Mouse (Mus musculus): ENCODE measurements at regions not wholly inside any gene's neighbourhood (a gene's known extent, or its start where the extent isn't known, plus 50 kb on each side); places are given as distances from the start of the nearest gene placed in this dataset.

GRCm38 (mm10) chr5:126622551-126622950, 619.1 kb upstream of the Tmem132c start:
- H3K4me2 ChIP-seq (replicated peaks), result no peak overlapping the region
- no peaks in the 10 kb centered on the region for H3K27me3 ChIP-seq
- no peak for ATAC-seq (ENCODE audit: insufficient number of reproducible peaks, insufficient read depth, low FRiP score, low TSS enrichment)
- no peaks in the 10 kb centered on the region for H3K9me3 ChIP-seq
- 80% methylated on average over 6 of the region's 6 CpGs for WGBS
- H3K9ac ChIP-seq, result no peak overlapping the region
- no peak overlapping the region for H3K27ac ChIP-seq
- no peaks in the 10 kb centered on the region for H3K4me1 ChIP-seq
- H3K36me3 ChIP-seq, result no peaks in the 10 kb centered on the region
- H3K4me3 ChIP-seq, result no peak overlapping the region

- Histone ChIP-seq H3K4me2 (replicated peaks) (no peak overlapping the region), H3K27me3 (no peaks in the 10 kb centered on the region), H3K4me3 (no peak overlapping the region), H3K27ac (no peak overlapping the region), H3K9me3 (no peaks in the 10 kb centered on the region), H3K9ac (no peak overlapping the region), H3K4me1 (no peaks in the 10 kb centered on the region), H3K36me3 (no peaks in the 10 kb centered on the region)
- no peak for ATAC-seq (ENCODE audit: insufficient number of reproducible peaks, insufficient read depth, low FRiP score, low TSS enrichment)
- 10% methylated on average over 6 of the region's 6 CpGs for WGBS
Observed at GRCm38 (mm10) chr5:126623205-126623604, 618.4 kb upstream of the Tmem132c start.

- H3K4me3 ChIP-seq, result no peak overlapping the region
- H3K27ac ChIP-seq, result no peak overlapping the region
- H3K27me3 ChIP-seq, result no peaks in the 10 kb centered on the region
- no peaks in the 10 kb centered on the region for H3K4me1 ChIP-seq
- no peak for ATAC-seq (ENCODE audit: insufficient number of reproducible peaks, insufficient read depth, low FRiP score, low TSS enrichment)
- WGBS, result 33% methylated on average over 2 of the region's 2 CpGs
- no peak overlapping the region for H3K4me2 ChIP-seq (replicated peaks)
- H3K9ac ChIP-seq, result no peak overlapping the region
- no peaks in the 10 kb centered on the region for H3K36me3 ChIP-seq
- no peaks in the 10 kb centered on the region for H3K9me3 ChIP-seq
Observed at GRCm38 (mm10) chr5:126629826-126630225, 611.8 kb upstream of the Tmem132c start.

- H3K9me3 ChIP-seq, result no peaks in the 10 kb centered on the region
- no peaks in the 10 kb centered on the region for H3K4me1 ChIP-seq
- no peak overlapping the region for H3K27ac ChIP-seq
- WGBS, result 76% methylated on average over 7 of the region's 7 CpGs
- no peaks in the 10 kb centered on the region for H3K36me3 ChIP-seq
- H3K9ac ChIP-seq, result no peak overlapping the region
- no peaks in the 10 kb centered on the region for H3K27me3 ChIP-seq
- ATAC-seq (ENCODE audit: insufficient number of reproducible peaks, insufficient read depth, low FRiP score, low TSS enrichment), result no peak
- H3K4me2 ChIP-seq (replicated peaks), result no peak overlapping the region
- H3K4me3 ChIP-seq, result no peak overlapping the region
Observed at GRCm38 (mm10) chr5:126650415-126650814, 591.2 kb upstream of the Tmem132c start.

- Histone ChIP-seq H3K9ac (no peak overlapping the region), H3K4me3 (no peak overlapping the region), H3K4me1 (no peaks in the 10 kb centered on the region), H3K27ac (no peak overlapping the region), H3K4me2 (replicated peaks) (no peak overlapping the region), H3K9me3 (no peaks in the 10 kb centered on the region), H3K27me3 (no peaks in the 10 kb centered on the region), H3K36me3 (no peaks in the 10 kb centered on the region)
- no peak for ATAC-seq (ENCODE audit: insufficient number of reproducible peaks, insufficient read depth, low FRiP score, low TSS enrichment)
- WGBS, result 8% methylated on average over 3 of the region's 3 CpGs
Observed at GRCm38 (mm10) chr5:126651367-126651766, 590.2 kb upstream of the Tmem132c start.

- 89% methylated on average over 4 of the region's 4 CpGs for WGBS
- no peaks in the 10 kb centered on the region for H3K36me3 ChIP-seq
- H3K9me3 ChIP-seq, result no peaks in the 10 kb centered on the region
- ATAC-seq (ENCODE audit: insufficient number of reproducible peaks, insufficient read depth, low FRiP score, low TSS enrichment), result no peak
- no peak overlapping the region for H3K9ac ChIP-seq
- no peaks in the 10 kb centered on the region for H3K4me1 ChIP-seq
- H3K27ac ChIP-seq, result no peak overlapping the region
- no peak overlapping the region for H3K4me2 ChIP-seq (replicated peaks)
- H3K27me3 ChIP-seq, result no peaks in the 10 kb centered on the region
- no peak overlapping the region for H3K4me3 ChIP-seq
Observed at GRCm38 (mm10) chr5:126662648-126663047, 579.0 kb upstream of the Tmem132c start.

GRCm38 (mm10) chr5:126671156-126671555, 570.5 kb upstream of the Tmem132c start:
- no peak for ATAC-seq (ENCODE audit: insufficient number of reproducible peaks, insufficient read depth, low FRiP score, low TSS enrichment)
- WGBS, result 69% methylated on average over 1 of the region's 1 CpGs
- no peaks in the 10 kb centered on the region for H3K36me3 ChIP-seq
- H3K4me3 ChIP-seq, result no peak overlapping the region
- no peaks in the 10 kb centered on the region for H3K9me3 ChIP-seq
- no peak overlapping the region for H3K9ac ChIP-seq
- no peaks in the 10 kb centered on the region for H3K4me1 ChIP-seq
- no peak overlapping the region for H3K27ac ChIP-seq
- no peak overlapping the region for H3K4me2 ChIP-seq (replicated peaks)
- H3K27me3 ChIP-seq, result no peaks in the 10 kb centered on the region

GRCm38 (mm10) chr5:126680262-126680661, 561.3 kb upstream of the Tmem132c start:
- H3K9me3 ChIP-seq, result no peaks in the 10 kb centered on the region
- H3K27ac ChIP-seq, result no peak overlapping the region
- ATAC-seq (ENCODE audit: insufficient number of reproducible peaks, insufficient read depth, low FRiP score, low TSS enrichment), result no peak
- no peaks in the 10 kb centered on the region for H3K36me3 ChIP-seq
- H3K27me3 ChIP-seq, result no peaks in the 10 kb centered on the region
- no peak overlapping the region for H3K9ac ChIP-seq
- no peak overlapping the region for H3K4me3 ChIP-seq
- H3K4me1 ChIP-seq, result no peaks in the 10 kb centered on the region
- H3K4me2 ChIP-seq (replicated peaks), result no peak overlapping the region
- WGBS, result 76% methylated on average over 6 of the region's 6 CpGs

GRCm38 (mm10) chr5:126699314-126699713, 542.3 kb upstream of the Tmem132c start:
- Histone ChIP-seq H3K4me2 (replicated peaks) (no peak overlapping the region), H3K27ac (no peak overlapping the region), H3K9me3 (no peaks in the 10 kb centered on the region), H3K27me3 (no peaks in the 10 kb centered on the region), H3K4me3 (no peak overlapping the region), H3K36me3 (no peaks in the 10 kb centered on the region), H3K4me1 (no peaks in the 10 kb centered on the region), H3K9ac (no peak overlapping the region)
- 49% methylated on average over 4 of the region's 4 CpGs for WGBS
- no peak for ATAC-seq (ENCODE audit: insufficient number of reproducible peaks, insufficient read depth, low FRiP score, low TSS enrichment)

- H3K36me3 ChIP-seq, result no peaks in the 10 kb centered on the region
- WGBS, result 86% methylated on average over 8 of the region's 8 CpGs
- no peak overlapping the region for H3K27ac ChIP-seq
- no peak for ATAC-seq (ENCODE audit: insufficient number of reproducible peaks, insufficient read depth, low FRiP score, low TSS enrichment)
- no peak overlapping the region for H3K4me3 ChIP-seq
- H3K27me3 ChIP-seq, result no peaks in the 10 kb centered on the region
- H3K9me3 ChIP-seq, result no peaks in the 10 kb centered on the region
- no peaks in the 10 kb centered on the region for H3K4me1 ChIP-seq
- H3K4me2 ChIP-seq (replicated peaks), result no peak overlapping the region
- H3K9ac ChIP-seq, result no peak overlapping the region
Observed at GRCm38 (mm10) chr5:126703516-126704282, 537.9 kb upstream of the Tmem132c start.

GRCm38 (mm10) chr5:126705871-126706270, 535.7 kb upstream of the Tmem132c start:
- H3K27me3 ChIP-seq, result no peaks in the 10 kb centered on the region
- H3K9me3 ChIP-seq, result no peaks in the 10 kb centered on the region
- H3K4me2 ChIP-seq (replicated peaks), result no peak overlapping the region
- no peak overlapping the region for H3K9ac ChIP-seq
- no peak overlapping the region for H3K27ac ChIP-seq
- H3K4me3 ChIP-seq, result no peak overlapping the region
- ATAC-seq (ENCODE audit: insufficient number of reproducible peaks, insufficient read depth, low FRiP score, low TSS enrichment), result no peak
- H3K4me1 ChIP-seq, result no peaks in the 10 kb centered on the region
- no peaks in the 10 kb centered on the region for H3K36me3 ChIP-seq
- WGBS, result 73% methylated on average over 11 of the region's 11 CpGs

GRCm38 (mm10) chr5:126706701-126707100, 534.9 kb upstream of the Tmem132c start:
- Histone ChIP-seq H3K4me3 (no peak overlapping the region), H3K4me2 (replicated peaks) (no peak overlapping the region), H3K27ac (no peak overlapping the region), H3K9me3 (no peaks in the 10 kb centered on the region), H3K27me3 (no peaks in the 10 kb centered on the region), H3K4me1 (no peaks in the 10 kb centered on the region), H3K9ac (no peak overlapping the region), H3K36me3 (no peaks in the 10 kb centered on the region)
- ATAC-seq (ENCODE audit: insufficient number of reproducible peaks, insufficient read depth, low FRiP score, low TSS enrichment), result no peak
- 80% methylated on average over 4 of the region's 4 CpGs for WGBS
